Mouse (Mus musculus): ENCODE data around the gene Wdr35.

The Wdr35 gene

DNA sequence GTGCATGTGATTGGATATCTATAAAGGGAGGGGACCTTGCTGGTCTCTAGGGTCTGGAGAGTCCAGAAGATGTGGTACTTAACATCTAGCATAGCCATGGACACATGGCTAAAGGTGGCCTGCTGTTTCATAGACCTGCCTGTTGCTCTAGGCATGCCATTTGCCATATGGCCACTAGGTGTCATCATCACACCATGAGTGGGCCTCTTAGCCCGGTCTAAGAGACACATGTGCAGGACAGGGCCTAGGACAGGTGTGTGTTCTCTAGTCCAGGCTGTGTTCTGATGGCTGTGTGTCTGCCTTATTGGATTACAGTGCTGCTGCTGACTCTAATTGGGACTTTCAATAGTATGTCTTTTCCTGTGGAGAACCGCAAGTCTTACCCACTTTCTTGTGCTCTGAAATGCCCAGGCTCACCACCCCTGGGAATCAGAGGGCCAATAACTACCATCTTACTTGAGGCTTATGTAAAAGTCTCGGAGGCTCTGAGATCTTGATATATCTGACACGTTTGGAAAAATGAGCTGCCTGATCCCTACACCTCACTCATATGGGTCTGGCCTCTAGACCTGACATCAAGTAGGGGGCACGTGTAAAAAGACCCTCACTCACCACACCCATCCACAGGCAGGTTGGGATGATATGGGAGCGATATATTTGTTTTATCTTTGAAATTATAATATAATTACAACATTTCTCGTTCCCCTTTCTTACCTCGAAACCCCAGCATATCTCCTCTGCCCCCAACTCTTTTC is 78.6 kb downstream of the Wdr35 start:
- peak; percentile 83 for DNase-seq (ENCODE audit: extremely low spot score, low spot score)

DNA sequence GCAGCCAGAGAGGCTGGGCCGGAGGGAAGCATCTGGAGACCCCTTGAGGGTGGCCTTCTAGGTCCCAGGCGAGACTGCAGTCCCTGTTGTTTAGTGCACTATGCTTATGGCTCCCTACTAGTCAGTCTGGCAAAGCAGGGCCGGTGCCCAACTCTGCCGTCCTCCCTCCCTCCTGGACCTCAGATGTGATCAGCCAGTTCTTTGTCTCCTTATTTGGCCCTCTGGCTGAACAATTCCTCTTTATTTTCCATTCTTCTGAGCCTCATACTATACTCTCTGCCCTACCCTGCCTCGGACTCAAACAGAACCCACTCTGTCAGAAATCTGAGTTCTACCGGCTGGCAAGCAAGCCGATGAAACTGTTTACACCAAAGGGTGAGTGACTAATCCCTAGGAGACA is 79.7 kb downstream of the Wdr35 start:
- no peak for DNase-seq (ENCODE audit: extremely low spot score, low spot score)

DNA sequence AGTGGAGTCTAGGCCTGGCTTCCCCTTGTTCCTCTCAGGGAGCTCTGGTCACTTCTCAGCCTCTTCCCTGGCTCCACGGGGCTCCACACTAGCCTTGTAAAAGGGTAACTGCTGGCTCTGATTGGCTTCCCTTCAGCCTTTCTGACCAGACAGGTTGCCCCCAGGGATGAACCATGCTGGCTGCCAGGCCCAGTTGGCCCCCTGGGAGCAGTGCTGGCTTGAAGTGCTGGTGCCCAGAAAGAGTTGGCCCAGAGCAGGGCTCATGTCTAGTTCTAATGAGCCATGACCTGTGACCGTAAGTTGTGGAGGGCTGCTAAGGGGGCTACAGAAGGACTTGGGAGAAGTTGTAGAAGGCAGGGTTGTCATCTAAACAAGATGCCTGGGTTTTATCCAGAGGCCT is 80.3 kb downstream of the Wdr35 start:
- DNase-seq (ENCODE audit: extremely low spot score, low spot score), result no peak

DNA sequence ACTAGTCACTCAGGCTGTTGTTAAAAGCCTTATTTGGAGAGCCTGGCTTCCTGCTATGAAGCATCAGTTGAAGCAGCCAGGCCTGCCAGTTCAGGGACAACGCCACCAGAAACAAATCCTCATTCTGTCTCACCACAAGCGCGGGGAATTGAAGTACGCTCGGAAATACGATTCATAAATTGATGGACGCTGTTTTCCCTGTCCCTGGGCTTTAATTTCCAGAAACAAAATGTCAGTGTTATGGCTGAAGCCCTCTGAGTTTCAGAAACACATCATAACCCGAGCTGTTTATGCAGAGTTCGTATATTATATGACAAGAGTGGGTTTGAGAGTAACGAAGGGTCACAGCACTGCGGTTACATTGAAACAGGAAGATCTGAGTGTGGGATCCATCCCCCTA is 81.6 kb downstream of the Wdr35 start:
- no peak for DNase-seq (ENCODE audit: extremely low spot score, low spot score)

DNA sequence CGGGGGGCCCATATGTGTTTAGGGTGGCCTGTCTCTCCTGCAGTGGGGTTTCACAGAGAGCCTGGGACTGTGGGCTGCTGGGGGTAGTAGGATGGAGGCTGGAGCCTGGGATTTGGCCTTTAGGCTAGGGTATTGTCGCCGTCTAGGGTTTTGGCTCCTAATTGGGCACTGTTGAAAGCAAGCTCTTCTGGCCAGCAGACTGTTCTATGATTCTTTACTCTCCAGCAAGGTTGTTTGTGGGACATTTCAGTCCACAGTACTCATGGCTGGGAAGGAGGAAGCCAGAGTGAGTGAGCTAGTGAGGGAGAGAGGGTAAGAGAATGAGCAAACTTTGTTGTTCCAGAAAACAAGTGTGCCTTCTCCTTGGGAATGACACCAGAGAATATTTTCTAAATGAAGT is 85.8 kb downstream of the Wdr35 start:
- no peak for DNase-seq (ENCODE audit: extremely low spot score, low spot score)

DNA sequence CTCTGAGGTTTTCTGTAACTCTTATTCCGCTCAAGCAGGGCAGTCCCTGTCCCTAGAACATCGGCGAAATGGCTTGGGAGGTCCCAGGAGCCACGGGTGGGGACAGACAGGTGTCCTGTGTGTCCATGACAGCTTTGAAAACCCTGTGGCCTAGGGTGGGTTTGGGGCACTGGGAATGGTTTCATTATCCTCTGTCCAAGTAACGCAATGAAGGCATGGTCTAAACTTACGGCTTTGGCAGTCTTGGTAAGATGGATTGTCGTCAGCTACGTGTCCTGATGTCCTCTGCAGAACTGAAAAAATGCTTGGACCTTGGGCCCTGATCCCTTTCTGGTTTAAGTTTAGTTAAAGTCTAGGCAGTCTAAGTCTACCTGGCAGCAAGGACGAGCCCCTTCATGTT is 86.3 kb downstream of the Wdr35 start:
- no peak for DNase-seq (ENCODE audit: extremely low spot score, low spot score)

DNA sequence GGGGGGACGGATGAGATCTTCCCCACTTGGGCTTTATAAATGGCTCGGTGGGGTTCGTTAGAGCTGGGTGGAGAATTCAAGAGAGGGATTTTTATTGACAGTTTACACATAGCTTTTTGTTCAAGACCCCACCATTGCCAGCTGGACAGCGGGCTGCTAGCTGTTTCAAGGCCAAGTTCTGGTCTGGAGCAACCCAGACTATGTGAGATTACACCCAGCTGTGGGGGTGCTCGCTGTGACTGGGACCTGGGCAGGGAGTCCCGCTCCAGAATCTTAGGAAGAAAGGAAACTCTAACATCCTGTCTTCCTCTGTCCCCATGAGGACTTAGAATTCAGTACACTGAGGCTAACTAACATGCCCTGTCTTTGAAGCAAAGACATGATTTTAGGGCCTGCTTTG is 89.9 kb downstream of the Wdr35 start:
- no peak for DNase-seq (ENCODE audit: extremely low spot score, low spot score)

DNA sequence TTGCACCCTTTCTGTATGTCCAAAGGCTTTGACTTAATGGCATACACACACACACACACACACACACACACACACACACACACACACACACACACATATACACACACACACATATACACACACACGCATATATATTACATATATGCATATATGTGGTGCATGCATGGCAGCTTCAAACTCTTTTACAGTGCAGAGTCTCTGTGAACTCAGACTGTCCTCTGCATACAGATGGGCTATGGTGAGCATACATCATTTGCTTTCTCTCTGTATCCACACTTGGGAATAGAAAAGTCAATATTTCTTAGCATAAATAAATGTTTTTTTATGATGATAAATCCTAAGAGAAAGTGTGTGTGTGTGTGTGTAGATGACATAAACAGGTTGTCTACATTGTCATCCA is 97.4 kb downstream of the Wdr35 start:
- DNase-seq (ENCODE audit: extremely low spot score, low spot score), result no peak

DNA sequence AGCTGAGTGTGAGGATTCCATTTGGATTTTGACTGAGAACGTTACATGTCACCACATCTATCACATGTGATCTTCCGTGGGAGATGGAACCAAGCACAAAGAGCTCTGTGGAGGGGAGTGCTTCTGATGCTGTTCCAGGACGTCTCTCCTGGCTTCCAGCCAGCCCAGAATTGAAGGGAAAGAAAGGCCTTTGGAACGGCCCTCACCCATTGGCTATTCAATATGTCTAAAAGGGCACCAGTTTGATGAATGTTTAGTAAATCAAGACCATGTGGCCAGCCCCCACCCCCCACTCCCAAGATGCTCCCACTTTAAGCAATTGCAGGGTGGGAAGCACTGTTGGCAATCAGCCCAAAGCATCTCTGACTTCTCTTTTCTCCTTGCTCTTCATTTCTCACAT is 97.8 kb downstream of the Wdr35 start:
- no peak for DNase-seq (ENCODE audit: extremely low spot score, low spot score)

DNA sequence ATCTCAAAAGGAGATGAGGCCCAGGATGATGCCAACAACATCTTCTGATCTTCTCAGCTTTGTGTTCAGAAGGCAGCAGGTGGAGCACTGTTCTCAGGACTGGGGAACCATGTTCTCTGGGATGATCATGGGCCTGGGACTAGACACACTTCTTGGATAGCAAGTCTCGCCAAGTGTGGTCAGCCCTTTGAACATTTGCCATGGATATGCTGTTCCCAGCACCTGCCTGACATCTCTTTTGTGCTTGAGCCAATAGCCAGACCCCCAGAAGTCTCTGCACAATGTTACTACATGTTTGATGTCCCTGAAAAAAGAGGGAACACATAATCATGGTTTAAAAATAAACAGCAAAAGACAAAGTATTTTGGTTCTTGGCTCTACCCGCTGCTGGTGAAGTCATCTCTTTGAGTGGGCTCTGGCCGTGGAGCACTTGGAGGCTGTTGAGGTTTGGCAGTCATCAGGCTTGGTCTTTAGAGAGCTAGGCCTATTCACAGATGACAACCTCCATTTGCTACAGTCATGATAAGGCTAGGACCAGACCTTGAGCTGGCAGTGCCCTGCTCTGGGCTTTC is 103.9 kb downstream of the Wdr35 start:
- no peak for DNase-seq (ENCODE audit: extremely low spot score, low spot score)

Data from neural tube, embryonic 10.5 days (tissue).